Mouse (Mus musculus): ENCODE measurements around the gene Crebl2. TPM values are rescaled to one million over a fixed set of nuclear protein-coding genes. Genes with fewer than 3 reads are reported as not detected.

Crebl2 gene
- total RNA-seq, 2 experiments from 2014 or later: 4.7 to 5.4 TPM

- intact Hi-C loops (cut with DNase I): no loop called here
- no peak for DNase-seq
These were observed 10.2 kb upstream of the Crebl2 start for GRCm38 (mm10) chr6:134819741-134820140.

- intact Hi-C loops (cut with DNase I): no loop called here
- no peak for DNase-seq
These were observed 9.5 kb upstream of the Crebl2 start for GRCm38 (mm10) chr6:134820411-134820810.

GRCm38 (mm10) chr6:134822844-134823243 is 7.1 kb upstream of the Crebl2 start:
- intact Hi-C loops (cut with DNase I): no loop called here
- peak in 1 of 2 experiments; percentile 12 for DNase-seq

GRCm38 (mm10) chr6:134830776-134831175 is 822 bp downstream of the Crebl2 start:
- no peak for DNase-seq
- intact Hi-C loops (cut with DNase I): loop anchor here (2.0 kb wide), 1 partner anchor 32 kb away; no protein-coding TSS in a partner anchor

- intact Hi-C loops (cut with DNase I): no loop called here
These were observed 4.8 kb downstream of the Crebl2 start for GRCm38 (mm10) chr6:134834585-134835251.

GRCm38 (mm10) chr6:134838111-134838510 is 8.2 kb downstream of the Crebl2 start:
- DNase-seq: no peak
- intact Hi-C loops (cut with DNase I): no loop called here

More at GRCm38 (mm10) chr6:134834585-134835251, 4.8 kb downstream of the Crebl2 start:
- DNase-seq: no peak

GRCm38 (mm10) chr6:134840346-134840745 is 10.4 kb downstream of the Crebl2 start:
- intact Hi-C loops (cut with DNase I): no loop called here
- no peak for DNase-seq

- intact Hi-C loops (cut with DNase I): no loop called here
- no peak for DNase-seq
These were observed 15.8 kb downstream of the Crebl2 start for GRCm38 (mm10) chr6:134845726-134846125.

GRCm38 (mm10) chr6:134846308-134846707 is 16.4 kb downstream of the Crebl2 start:
- intact Hi-C loops (cut with DNase I): no loop called here
- DNase-seq: no peak

- intact Hi-C loops (cut with DNase I): no loop called here
- DNase-seq: no peak
These were observed 17.6 kb downstream of the Crebl2 start for GRCm38 (mm10) chr6:134847550-134847949.

- intact Hi-C loops (cut with DNase I): no loop called here
- peak; percentile 12 to 24 for DNase-seq
These were observed 18.4 kb downstream of the Crebl2 start for GRCm38 (mm10) chr6:134848197-134848890.

- no peak for DNase-seq
- intact Hi-C loops (cut with DNase I): no loop called here
These were observed 19.5 kb downstream of the Crebl2 start for GRCm38 (mm10) chr6:134849461-134849860.

- intact Hi-C loops (cut with DNase I): no loop called here
- no peak for DNase-seq
These were observed 20.0 kb downstream of the Crebl2 start for GRCm38 (mm10) chr6:134849985-134850384.

- intact Hi-C loops (cut with DNase I): no loop called here
- no peak for DNase-seq
These were observed 24.8 kb downstream of the Crebl2 start for GRCm38 (mm10) chr6:134854782-134855181.

- intact Hi-C loops (cut with DNase I): no loop called here
These were observed 26.0 kb downstream of the Crebl2 start for GRCm38 (mm10) chr6:134855926-134856325.

GRCm38 (mm10) chr6:134859021-134859420 is 29.1 kb downstream of the Crebl2 start:
- no peak for DNase-seq
- intact Hi-C loops (cut with DNase I): no loop called here

More at GRCm38 (mm10) chr6:134855926-134856325, 26.0 kb downstream of the Crebl2 start:
- no peak for DNase-seq

GRCm38 (mm10) chr6:134860275-134860674 is 30.3 kb downstream of the Crebl2 start:
- intact Hi-C loops (cut with DNase I): loop anchor here (10.0 kb wide), 1 partner anchor 435 kb away; no protein-coding TSS in a partner anchor
- DNase-seq: no peak

GRCm38 (mm10) chr6:134861386-134861785 is 31.4 kb downstream of the Crebl2 start:
- DNase-seq: no peak
- intact Hi-C loops (cut with DNase I): loop anchor here (10.0 kb wide), 1 partner anchor 437 kb away; no protein-coding TSS in a partner anchor

GRCm38 (mm10) chr6:134862671-134863104 is 32.7 kb downstream of the Crebl2 start:
- intact Hi-C loops (cut with DNase I): loop anchor here (1.0 to 10.0 kb wide), 3 partner anchors 32 to 438 kb away; partner anchors contain the start of gene Crebl2
- DNase-seq: peak; percentile 12 to 29

GRCm38 (mm10) chr6:134863146-134863545 is 33.2 kb downstream of the Crebl2 start:
- intact Hi-C loops (cut with DNase I): loop anchor here (1.0 to 10.0 kb wide), 3 partner anchors 32 to 438 kb away; partner anchors contain the start of gene Crebl2
- peak; percentile 93 to 98 for DNase-seq

GRCm38 (mm10) chr6:134866113-134866512 is 36.2 kb downstream of the Crebl2 start:
- intact Hi-C loops (cut with DNase I): loop anchor here (10.0 kb wide), 1 partner anchor 441 kb away; no protein-coding TSS in a partner anchor
- no peak for DNase-seq
